Mouse (Mus musculus): ENCODE data around the gene Cables2.

GRCm38 (mm10) chr2:180273394-180274244 is at the start of gene Cables2:
- TF ChIP-seq NANOG (IDR thresholded peaks at IDR 0.05; ENCODE audit: borderline replicate concordance, low read length) (no peak), CTCF (conservative IDR thresholded peaks at IDR 0.05; ENCODE audit: low read length) (no peak), POU5F1 (IDR thresholded peaks at IDR 0.05; ENCODE audit: borderline replicate concordance, low read length) (no peak)

All from E14TG2a.4 (cell line).